Mouse (Mus musculus): Measurements from ENCODE around the gene Stab2.

The Stab2 gene

DNA sequence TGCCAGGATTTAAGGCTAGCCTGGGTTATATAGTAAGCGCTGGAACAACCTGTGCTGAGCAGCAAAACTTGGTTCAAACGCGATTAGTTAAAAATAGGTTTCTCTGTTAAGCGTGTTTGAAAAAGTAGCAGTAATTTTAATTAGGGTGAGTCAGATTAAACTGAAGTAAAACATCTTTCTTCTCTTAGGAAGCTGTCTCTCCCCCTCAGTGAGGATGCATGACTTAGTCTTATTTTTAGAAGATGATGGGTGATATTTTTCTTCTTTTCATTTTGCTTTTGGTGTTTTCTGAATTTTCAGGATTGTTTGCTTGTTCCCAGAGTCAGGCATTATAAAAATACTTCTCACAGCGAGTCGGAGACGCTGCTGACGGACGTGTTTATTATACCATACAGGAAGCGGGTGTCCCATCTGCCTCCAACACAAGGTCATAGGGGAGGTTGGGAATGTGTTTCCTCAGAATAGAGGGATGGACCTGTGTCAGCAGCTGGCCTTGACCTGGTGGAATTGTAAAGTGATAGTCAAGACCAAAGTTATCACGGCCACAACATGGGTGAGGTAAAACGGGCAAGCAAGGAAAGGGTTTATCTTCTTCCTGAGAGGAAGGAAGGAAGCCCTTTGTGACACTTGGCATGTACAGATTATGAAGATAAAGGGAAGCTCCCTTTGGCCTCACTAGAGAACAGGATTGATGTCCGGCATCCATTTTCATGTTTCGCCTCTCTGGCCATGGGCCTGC is 15.4 kb downstream of the Stab2 start:
- in situ Hi-C loops (cut with MboI, MseI), result no loop called here

DNA sequence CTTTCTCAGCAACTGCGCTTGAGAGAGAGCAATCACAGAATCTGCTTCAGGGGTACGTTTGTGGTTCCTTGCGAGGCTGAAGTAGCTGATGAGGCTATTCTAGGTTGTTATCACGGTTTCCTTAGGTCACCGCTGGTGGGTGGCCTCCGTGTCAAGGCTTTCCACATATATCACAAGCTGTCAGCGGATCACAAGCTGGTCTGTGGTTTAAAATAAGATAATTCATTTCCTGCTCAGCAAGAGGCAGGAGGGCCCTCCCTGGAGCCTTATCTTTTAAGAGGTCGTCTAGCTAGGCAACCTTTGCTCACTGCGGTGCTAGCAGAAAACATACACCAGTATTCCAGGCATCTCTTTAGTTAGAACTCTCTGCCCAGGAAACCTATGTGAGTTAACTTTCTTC is 17.2 kb downstream of the Stab2 start:
- in situ Hi-C loops (cut with MboI, MseI), result no loop called here

DNA sequence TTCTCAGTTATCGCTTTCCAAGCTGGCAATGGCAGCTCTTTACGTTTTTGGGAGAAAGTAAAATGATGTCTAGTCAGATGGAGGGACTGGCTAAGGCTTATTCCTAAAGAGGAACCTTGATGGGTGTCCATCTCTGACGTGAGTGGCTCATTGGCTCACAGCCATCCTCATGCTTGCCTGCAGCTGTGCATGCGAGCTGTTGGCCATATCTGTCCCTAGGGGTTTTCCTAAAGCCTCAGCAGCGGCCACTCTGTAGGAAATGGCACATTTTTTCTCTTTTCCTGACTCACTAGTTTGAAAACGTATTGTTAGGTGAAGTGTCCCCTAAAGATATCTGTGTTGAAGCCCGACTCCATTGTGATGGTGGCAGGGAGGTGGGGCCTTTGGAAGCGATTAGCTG is 18.0 kb downstream of the Stab2 start:
- in situ Hi-C loops (cut with MboI, MseI), result no loop called here

DNA sequence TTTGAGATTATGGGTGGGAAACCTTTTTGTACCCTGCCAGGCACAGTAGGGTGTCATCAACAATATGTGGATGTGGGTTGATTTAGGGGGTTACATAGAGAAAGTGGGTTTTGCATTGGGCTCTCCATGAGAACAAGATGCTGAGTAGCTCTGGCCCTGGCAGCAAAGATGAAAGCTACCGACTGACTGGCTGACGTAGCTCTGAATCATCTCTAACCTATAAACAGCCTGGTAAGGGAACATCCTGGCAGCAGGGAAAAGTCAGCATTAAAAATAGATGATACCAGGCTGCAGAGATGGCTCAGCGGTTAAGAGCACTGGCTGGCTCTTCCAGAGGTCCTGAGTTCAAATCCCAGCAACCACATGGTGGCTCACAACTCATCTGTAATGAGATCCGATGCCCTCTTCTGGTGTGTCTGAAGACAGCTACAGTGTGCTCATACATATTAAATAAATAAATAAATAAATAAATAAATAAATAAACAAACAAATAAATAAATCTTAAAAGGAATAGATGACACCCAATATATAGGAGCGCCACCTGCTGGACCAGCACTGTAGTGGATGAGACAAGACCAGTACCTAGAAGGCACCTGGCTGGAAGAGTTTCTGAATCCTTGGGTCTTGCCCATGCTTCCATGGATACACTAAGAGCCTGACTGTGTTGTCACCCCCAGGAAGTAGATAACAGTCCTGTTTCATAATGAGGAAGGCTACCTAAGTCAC is 31.7 kb downstream of the Stab2 start:
- in situ Hi-C loops (cut with MboI, MseI), result no loop called here

DNA sequence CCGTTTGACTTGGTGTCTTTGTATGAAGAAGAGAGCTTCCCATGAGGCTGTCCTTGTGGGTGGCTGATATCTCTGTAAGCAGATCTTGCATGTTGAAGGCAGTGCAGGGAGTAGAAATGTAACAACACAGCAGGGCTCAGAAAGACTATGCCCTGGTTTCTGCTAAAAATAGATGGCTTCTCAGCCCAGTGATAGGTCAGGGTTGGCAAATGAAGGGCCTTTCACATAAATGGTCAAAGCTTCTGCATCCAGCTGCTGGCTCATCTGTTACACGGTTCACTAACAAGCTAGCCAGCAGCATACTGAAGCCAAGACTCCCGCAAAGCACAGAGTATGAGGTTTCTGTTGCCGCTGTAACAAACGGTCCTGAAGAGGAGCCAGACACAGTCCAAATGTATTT is 34.5 kb downstream of the Stab2 start:
- in situ Hi-C loops (cut with MboI, MseI), result no loop called here

DNA sequence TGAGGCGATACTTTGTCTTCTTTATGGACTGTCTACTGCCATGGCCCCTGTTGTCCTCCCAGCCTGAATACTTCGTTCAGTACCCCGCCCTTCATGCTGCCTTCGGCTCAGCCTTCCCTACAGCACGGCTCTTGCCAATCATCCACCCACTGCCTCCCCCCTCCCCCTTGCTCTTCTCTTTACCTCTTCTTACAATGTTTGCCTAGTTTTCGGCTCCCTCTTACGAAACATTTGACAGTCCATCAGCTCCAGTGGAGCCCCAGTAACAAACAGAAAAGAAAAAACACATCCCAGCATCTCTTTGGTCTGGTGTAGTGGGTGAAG is 35.4 kb downstream of the Stab2 start:
- in situ Hi-C loops (cut with MboI, MseI), result no loop called here

DNA sequence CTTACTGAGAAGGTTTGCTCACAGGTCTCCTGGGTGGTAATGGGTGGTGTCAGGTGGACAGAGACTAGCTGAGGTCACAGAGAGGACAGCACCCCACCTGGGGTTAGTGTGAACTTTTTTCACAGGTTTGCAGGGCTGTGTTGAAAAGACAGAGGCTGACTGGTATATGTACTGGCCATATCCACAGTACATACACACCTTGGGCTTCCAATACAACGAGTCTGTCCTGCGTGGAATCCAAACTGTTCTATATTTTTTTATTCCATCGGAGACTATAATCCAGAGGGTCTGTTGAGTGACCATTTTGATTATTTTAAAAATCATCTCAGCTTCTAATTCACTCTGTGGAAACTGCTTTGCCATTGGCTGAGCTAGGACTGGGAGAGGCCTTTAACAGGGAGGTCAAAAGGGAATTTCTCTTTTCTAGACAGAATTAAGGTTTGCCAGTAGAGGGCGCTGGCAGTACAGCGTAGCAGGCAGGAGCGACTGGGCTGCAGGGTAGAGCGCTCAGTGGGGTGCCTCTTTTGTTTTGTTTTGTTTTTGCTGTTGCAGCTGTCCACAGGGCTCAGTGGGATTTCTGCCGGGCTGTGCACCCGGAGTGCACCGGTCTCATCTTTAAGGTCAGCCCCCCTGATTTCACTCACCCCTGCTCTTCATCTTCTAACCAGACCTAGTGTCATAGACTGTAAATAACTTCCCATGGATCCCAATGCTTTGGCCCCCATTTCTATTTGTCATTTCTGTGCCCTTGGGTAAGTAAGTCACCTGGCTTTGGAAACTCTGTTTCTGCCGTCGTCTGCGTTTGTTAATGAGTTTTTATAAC is 35.9 kb downstream of the Stab2 start:
- in situ Hi-C loops (cut with MboI, MseI), result no loop called here

DNA sequence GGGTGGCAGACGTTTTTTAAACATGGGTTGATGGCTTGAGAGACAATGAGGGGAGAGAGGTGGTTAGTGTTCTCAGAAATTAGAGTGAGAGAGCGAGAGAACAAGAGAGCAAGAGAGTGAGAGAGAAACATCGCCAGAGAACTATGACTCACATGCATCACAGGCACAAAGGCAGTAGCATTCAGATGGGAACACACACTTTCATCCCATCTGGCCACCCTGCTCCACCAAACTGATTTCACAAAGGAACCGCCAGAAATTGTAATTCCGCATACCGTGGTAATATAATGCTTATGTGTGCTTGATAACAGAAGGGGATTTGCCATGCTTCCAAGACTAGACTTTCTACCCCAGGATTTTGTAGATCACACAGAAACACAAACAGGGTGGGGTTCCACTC is 38.5 kb downstream of the Stab2 start:
- in situ Hi-C loops (cut with MboI, MseI), result no loop called here

DNA sequence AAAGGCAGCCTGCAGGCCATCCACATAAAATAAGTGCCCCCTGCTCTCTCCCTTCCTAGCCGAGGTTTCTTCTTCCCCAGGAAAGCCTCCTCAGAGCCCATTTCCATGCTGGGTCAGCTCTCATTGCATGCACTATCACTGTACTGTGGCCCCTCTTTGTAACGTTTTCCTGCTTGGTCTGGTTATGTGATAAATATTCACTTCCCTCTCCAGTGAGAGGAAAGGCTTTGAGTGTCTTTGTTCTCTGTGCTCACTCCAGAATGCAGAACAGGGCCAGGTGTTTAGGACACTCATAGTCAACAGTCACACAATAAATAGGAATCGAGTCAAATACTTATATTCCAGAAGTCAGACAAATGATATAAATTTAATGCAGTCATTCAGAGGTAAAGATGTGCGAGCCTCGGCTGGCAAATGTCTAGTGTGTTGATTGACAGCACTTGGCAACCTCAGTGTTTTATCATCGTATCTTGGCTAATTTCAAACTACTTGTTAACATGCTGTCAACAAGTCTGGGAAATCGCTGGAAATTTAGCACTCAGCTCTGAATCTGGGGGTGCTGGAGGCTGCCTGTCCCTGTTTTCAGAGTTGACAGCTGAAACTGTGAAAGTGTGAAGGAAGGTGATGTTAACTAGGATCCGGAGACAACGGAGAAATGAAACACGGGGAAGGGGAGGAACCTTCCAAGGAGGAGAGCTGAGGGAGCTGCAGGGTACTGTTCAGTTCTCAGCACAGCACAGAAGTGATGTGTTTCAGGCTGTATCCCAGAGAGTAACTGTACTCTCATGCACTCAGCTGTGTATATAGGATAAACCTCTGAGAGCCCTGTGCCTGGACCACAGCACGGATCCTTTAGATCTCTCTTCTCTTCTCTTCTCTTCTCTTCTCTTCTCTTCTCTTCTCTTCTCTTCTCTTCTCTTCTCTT is 46.0 kb downstream of the Stab2 start:
- in situ Hi-C loops (cut with MboI, MseI), result no loop called here

DNA sequence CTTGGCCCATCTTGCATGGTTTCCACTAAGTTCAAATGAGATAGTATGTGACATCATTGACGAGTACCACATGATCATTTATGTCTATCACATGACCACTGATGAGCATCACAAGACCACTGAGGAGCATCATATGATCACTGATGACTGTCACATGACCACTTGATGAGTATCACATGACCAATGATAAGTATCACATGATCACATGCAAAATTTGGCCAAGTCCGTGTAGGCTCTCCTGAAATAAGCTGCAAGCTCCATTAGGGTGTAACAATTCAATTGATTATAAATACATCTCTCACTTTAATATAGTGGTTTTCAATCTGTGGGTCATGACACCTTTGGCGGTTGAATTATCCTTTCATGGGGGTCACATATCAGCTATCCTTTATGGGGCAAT is 52.5 kb downstream of the Stab2 start:
- in situ Hi-C loops (cut with MboI, MseI), result no loop called here

DNA sequence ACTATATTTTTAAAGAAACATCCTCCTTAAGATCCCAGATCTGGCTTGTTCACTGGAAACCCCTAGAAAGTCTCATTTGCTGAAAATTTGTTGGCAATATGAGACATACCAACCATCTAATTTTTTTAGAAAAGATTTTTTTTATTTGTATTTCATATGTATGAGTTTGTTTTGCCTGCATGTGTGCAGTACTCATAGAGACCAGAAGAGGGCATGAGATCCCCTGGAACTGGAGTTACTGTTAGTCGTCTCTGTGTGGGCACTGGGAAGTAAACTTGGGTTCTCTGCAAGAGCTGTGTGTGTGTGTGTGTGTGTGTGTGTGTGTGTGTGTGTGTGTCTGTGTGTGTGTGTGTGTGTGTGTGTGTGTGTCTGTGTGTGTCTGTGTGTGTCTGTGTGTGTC is 55.1 kb downstream of the Stab2 start:
- in situ Hi-C loops (cut with MboI, MseI), result no loop called here

DNA sequence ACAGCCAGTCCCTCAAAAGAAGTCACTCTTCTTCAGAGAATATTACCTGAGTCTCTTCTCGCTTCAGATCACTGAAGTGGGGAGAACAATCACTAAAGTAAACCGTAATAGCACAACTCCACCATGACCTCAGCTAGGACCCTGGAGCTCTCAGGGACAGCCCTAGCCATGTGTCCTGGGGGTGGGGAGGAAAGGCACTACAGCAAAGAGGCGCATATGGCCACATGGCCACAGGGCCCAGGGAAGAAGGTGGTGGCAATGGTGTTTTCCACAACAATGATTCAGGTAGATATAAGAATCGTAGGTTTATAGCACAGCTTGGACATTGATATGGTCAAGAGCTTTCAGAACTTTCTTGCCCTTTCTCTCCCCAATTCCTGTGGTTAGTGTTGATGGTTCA is 57.0 kb downstream of the Stab2 start:
- in situ Hi-C loops (cut with MboI, MseI), result no loop called here

DNA sequence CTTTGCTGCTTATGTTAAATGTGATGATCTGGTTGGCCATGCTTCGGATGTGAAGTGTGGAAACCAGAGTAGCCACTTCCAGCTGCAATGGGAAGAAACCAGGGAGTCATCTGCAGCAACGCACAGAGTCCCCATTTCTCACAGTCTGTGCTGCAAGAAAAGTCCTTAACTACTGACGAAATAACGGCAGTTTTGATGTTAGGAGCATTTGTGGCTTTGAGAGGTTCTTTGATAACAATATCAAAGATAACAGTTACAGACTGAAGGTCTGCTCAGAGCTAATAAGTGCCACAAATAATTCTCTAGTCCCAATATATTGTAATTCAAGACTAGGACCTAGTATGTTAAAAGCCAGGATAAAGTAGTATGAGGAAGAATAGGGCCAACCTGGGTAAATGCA is 57.9 kb downstream of the Stab2 start:
- in situ Hi-C loops (cut with MboI, MseI), result no loop called here

DNA sequence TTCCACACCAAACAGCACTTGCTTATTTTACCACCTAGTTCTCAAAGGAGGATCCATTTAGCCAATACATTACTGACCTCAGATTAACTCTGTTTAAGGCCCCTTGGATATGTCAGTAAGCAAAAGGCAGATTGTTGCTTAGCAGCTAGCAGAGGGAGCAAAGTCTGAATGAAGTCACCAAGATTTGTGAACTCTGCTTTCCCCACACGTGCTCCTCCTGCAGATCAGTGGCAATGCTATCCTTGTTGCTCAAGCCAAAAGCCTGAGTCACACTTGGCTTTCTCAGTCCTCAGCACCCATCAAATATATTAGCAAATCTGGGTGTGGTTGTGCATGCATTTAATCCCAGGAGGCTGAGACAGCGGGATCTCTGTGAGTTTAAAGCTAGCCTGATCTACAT is 60.3 kb downstream of the Stab2 start:
- in situ Hi-C loops (cut with MboI, MseI), result no loop called here

DNA sequence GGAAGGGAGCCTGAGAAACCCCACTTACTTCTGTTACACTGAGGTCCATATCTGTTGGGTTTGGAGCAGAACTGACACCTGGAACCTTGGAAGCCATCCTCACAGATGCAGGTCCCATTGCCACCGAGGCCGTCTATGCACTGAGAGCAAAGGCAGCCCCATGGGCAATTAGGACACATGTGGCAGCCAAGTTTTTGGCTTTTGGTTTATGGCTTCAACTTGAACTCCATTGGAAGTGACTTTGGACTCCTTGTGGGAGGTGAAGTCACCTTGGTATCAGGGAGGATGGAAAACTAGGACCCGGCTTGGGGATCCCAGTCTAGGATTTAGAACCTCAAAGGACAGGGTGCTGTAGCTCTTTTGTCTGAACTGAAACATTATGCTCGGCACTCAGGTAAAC is 67.2 kb downstream of the Stab2 start:
- in situ Hi-C loops (cut with MboI, MseI), result no loop called here

DNA sequence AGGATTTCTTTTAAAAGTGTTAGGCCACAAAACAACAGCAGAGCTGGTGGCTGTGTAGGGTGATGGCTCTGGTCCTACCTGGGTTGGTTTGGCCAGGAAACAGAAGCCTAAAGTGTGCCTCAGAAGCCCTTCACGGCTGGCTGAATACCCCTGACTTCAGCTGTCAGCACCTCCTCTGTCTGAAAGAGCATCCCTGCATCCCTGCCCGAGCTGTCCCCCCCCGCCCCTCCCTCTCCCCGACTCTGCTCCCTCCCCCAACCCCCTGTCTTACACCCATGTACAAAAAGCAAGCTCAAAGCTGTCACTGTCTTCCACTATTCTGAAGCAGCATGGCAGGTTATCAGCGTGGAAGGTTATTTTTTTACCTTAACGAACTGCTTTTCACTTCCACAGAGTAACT is 73.4 kb downstream of the Stab2 start:
- in situ Hi-C loops (cut with MboI, MseI), result no loop called here

DNA sequence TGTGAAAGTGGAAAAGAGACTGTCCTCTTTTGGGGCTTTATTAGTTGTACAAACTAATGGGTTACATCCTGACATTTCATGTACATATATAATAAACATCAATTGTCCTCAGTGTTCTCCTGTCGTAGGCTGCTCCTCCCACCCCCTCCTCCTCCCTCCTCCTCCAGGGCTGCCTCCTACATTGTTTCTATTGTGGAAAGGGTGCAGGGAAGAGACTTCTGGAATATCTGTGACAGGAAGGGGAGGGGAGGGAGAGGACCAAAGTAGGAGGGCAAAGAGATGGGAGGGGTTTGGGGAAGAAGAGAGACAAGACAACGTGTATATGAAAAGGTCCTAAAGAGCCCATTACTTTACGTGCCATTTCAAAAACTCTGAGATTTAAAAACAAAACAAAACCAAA is 73.9 kb downstream of the Stab2 start:
- in situ Hi-C loops (cut with MboI, MseI), result no loop called here

DNA sequence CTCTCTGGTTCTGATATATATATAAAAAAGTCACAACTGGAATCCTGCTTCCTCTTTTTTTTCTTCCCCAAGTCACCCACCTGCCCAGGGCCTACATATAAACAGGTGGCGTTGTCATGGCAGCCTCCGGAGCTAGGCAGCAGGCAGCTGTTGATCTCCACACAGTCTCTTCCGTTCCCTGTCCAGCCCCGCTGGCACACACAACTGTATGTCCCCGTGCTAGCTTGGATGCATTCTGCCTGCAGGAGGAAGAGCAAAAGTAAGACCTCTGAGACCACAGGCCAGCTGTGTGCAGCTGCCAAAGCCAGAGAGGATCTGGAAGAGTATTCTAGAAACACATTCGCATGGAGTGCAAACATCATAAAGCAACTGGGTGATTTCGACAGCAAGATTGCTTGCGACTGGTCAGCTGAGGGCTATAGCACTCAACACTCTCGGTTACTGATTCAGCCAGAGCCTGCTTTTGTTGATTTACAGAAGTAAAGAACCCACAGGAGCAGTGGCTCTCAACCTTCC is 74.6 kb downstream of the Stab2 start:
- in situ Hi-C loops (cut with MboI, MseI), result no loop called here

DNA sequence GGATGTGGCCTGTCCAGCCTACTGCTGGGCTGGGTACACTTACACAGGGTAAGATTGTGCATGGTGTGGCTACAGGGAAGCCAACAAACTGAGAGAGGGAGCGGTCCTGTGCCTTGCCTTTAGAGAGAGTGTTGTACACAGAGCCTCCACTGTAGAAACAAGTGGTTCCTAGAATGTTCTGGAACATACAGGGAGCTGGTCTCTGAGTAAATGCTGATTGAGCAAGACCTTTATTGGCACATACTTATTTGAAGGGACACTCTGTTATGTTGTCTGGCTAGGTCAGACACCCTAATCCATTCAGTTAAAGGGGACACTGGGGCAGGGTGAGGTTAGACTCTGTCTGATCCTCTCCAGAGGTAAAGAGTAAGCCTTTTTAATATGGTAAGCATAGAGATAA is 84.2 kb downstream of the Stab2 start:
- in situ Hi-C loops (cut with MboI, MseI), result no loop called here

DNA sequence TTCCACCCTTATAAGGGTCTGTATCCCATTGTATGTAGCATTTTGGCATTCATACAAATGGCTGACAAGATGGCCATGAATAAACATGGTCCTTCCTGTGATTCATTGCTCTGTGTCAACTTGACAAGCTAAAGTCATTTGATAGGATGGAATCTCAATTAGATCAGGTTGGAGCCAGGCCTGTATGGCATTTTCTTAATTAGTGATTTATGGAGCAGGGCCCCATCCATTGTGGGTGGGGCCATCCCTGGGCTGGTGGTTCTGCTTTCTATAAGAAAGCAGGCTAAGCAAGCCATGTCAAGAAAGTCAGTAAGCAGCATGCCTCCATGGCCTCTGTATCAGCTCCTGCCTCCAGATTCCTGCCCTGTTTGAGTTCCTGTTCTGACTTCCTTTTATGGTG is 92.2 kb downstream of the Stab2 start:
- in situ Hi-C loops (cut with MboI, MseI), result no loop called here

DNA sequence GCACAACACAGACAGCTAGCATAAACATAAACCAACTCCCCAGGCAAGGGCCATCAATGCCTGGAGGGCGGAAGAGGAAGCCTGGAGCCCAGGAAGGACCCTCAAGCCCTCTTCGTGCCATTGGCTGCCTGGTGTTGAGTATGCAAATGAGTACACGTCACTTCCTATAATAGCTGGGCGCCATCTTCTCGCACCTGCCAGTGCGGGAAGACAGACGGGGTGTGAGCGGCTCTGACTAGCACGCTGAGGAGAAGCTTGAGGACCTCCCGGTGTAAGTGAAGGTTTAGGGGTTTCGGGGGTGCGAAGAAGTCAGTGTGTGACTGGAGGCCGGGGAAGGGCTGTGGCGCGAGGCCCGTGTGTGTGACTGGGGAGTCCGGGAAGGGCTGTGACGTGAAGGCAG is 99.3 kb downstream of the Stab2 start:
- in situ Hi-C loops (cut with MboI, MseI), result no loop called here

DNA sequence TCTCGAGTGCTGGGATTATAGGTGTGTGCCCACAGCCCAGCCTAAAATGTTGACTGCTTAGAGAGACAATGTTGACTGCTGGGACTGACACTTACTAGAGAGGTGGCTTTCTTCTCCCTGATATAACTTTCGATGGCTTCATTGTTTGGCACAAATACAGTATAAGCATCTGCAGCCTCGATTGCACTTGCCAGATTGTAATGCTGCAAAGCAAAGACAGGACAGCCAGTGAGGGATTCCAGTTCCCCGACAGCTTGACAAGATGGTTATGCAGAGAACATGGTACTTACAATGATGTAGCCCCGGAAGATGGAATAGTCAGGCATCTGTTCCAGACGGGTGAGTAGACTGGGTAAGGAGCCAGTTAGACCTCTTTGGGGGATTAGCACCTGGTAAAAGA is 100.8 kb downstream of the Stab2 start:
- in situ Hi-C loops (cut with MboI, MseI), result no loop called here
